In the genomic region with DNA sequence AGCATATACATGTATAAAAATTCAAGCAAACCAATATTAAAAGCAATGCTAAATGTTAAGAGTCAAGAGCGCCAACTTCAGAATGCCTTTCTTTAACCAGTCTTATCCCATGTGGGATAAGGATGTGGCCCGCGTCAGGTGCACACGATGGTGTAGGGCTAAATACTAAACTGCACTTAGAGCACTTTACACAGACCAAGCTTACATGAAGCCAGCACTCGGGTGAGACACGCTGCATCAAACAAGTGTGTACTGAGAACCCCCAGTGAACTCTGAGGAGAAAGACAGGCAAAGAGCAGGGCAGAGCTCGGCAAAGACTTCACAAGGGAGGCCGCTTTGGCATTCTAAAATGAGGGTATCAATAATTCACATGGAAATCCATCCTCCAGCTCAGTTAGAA, we compare ENCODE assay signal across 25 mouse cellular contexts.
"Had no signal": no experiment of that assay in that cellular context is flagged by ENCODE, and none has a peak within 500 bp of the region (broad histone marks: within the 10 kb centered on the region; RNA-seq: fewer than 3 reads in every experiment).

No protein-coding gene starts in this region.

- ATAC-seq: forebrain, postnatal 0 days; hindbrain, postnatal 0 days; intestine, embryonic 16.5 days had no signal

- H3K27ac ChIP-seq: heart, embryonic 13.5 days; heart, embryonic 15.5 days; hindbrain, embryonic 12.5 days; hindbrain, embryonic 15.5 days; hindbrain, postnatal 0 days; kidney, embryonic 15.5 days; kidney, postnatal 0 days; limb, embryonic 13.5 days; limb, embryonic 15.5 days had no signal

- H3K9ac ChIP-seq: forebrain, postnatal 0 days; heart, embryonic 13.5 days; heart, embryonic 15.5 days; hindbrain, embryonic 12.5 days; hindbrain, embryonic 15.5 days; kidney, embryonic 15.5 days; limb, embryonic 13.5 days; limb, embryonic 15.5 days had no signal

- H3K4me1 ChIP-seq: limb, embryonic 13.5 days had no signal

- DNase-seq: forebrain, postnatal 0 days; gastrocnemius, postnatal 14 days; gastrocnemius, postnatal 36 days; heart, adult 18-20 months; heart, postnatal 14 days; heart, postnatal 36 days; kidney, adult 11 months; kidney, adult 2 months; kidney, adult 9 months; kidney, postnatal 14 days; kidney, postnatal 36 days; layer of hippocampus, adult 9-11 months; layer of hippocampus, postnatal 36 days; left cerebral cortex, postnatal 4 days had no signal

- H3K36me3 ChIP-seq: hindbrain, embryonic 12.5 days; hindbrain, embryonic 15.5 days; kidney, embryonic 15.5 days; limb, embryonic 13.5 days; limb, embryonic 15.5 days had no signal

- H3K4me3 ChIP-seq: heart, embryonic 13.5 days; heart, embryonic 15.5 days; hindbrain, embryonic 12.5 days; hindbrain, embryonic 15.5 days; kidney, embryonic 15.5 days; limb, embryonic 13.5 days; limb, embryonic 15.5 days had no signal

- H3K9me3 ChIP-seq: heart, embryonic 13.5 days; heart, embryonic 15.5 days; hindbrain, embryonic 12.5 days; hindbrain, embryonic 15.5 days; kidney, embryonic 15.5 days; limb, embryonic 15.5 days had no signal

- H3K4me2 ChIP-seq: heart, embryonic 11.5 days; heart, embryonic 13.5 days; heart, embryonic 15.5 days; hindbrain, embryonic 12.5 days; hindbrain, embryonic 15.5 days; kidney, embryonic 15.5 days; limb, embryonic 13.5 days; limb, embryonic 15.5 days had no signal

- H3K27me3 ChIP-seq: heart, embryonic 13.5 days; heart, embryonic 15.5 days; hindbrain, embryonic 12.5 days; hindbrain, embryonic 15.5 days; kidney, embryonic 15.5 days; limb, embryonic 13.5 days; limb, embryonic 15.5 days had no signal
